Mouse (Mus musculus) bone marrow macrophage, adult 2 months (primary cell): ENCODE data around the gene Olfr270.

ENCODE experiments used
- CTCF ChIP-seq: IDR thresholded peaks from 2 replicates; pipeline ENCODE4 v1.5.1; 2012; ENCODE audit warnings: low read depth, mild to moderate bottlenecking, low read length, moderate library complexity
- POLR2A ChIP-seq: IDR thresholded peaks from 2 replicates; pipeline ENCODE4 v1.6.1; 2012; ENCODE audit warnings: mild to moderate bottlenecking, low read depth, low read length, borderline replicate concordance

- TF ChIP-seq CTCF: no peak
- TF ChIP-seq POLR2A: no peak
Observed at GRCm38 (mm10) chr4:52917311-52917688, 47.0 kb upstream of the Olfr270 start.
